Mouse (Mus musculus) adrenal gland, postnatal 25 days (tissue): Measurements from ENCODE around the gene Timm13. TPM values are rescaled to one million over a fixed set of nuclear protein-coding genes. Genes with fewer than 3 reads are reported as not detected.

Experiments used
- DNase-seq: peaks from one replicate; pipeline ENCODE4 v3.0.0; 2021; ENCODE audit warnings: mixed read lengths
- long read RNA-seq: library from polyadenylated mRNA; stranded (forward); transcript quantifications from one replicate; pipeline ENCODE4 v2.0.0, GENCODE M21; 2021
- total RNA-seq: library from RNA; stranded (reverse); gene quantifications from 2 replicates; pipeline ENCODE4 v1.2.3, GENCODE M21; 2021

Timm13 gene
- 188 and 208 TPM in 2 replicates for total RNA-seq
- long read RNA-seq, transcript Timm13-204 (3 exons, 542 nt) = minor isoform, 5 of 146 reads
- long read RNA-seq, transcript Timm13-201 (3 exons, 1,225 nt) = major isoform, 129 of 146 reads
- long read RNA-seq, partial matches to known transcripts = 0 of 146 reads
- long read RNA-seq, other reads (novel, unspliced or antisense) = 6 of 146 reads

- peak; percentile 94 for DNase-seq
Measured at GRCm38 (mm10) chr10:80900318-80901247, at the start of gene Timm13. Timm13 (minus strand) TSS chr10:80900969.

- DNase-seq = no peak
Measured at GRCm38 (mm10) chr10:80950314-80950713, 49.5 kb upstream of the Timm13 start.

- DNase-seq = no peak
Measured at GRCm38 (mm10) chr10:80949081-80949480, 48.3 kb upstream of the Timm13 start.

GRCm38 (mm10) chr10:80948570-80948969 lies 47.8 kb upstream of the Timm13 start:
- DNase-seq = no peak

- peak; percentile 67 for DNase-seq
Measured at GRCm38 (mm10) chr10:80947802-80948201, 47.0 kb upstream of the Timm13 start.

GRCm38 (mm10) chr10:80946684-80947437 lies 46.1 kb upstream of the Timm13 start:
- no peak for DNase-seq

GRCm38 (mm10) chr10:80944231-80944630 lies 43.5 kb upstream of the Timm13 start:
- DNase-seq = no peak

GRCm38 (mm10) chr10:80943701-80944100 lies 42.9 kb upstream of the Timm13 start:
- DNase-seq = no peak

- DNase-seq = no peak
Measured at GRCm38 (mm10) chr10:80942919-80943318, 42.1 kb upstream of the Timm13 start.

DNA sequence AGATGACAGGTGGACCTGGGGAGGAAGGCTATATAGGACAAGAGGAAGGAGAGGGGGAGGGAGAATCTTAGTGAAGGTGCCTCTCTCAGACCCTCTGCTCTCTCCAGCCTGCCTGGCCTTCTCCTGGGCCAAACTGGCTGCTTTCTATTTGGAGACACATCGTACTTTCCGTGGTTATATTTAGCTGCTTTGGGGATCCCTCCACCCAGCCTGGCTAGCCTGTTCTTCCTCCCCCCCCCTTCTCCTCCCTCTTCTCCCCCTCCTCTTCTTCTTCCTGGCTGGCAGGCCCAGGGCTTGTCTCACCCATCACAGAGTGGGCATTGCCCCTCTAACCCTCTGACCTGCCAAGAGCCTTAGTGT lies 40.2 kb upstream of the Timm13 start:
- no peak for DNase-seq

- peak; percentile 66 for DNase-seq
Measured at GRCm38 (mm10) chr10:80940320-80940987, 39.7 kb upstream of the Timm13 start.

- peak; percentile 88 for DNase-seq
Measured at GRCm38 (mm10) chr10:80939671-80940070, 38.9 kb upstream of the Timm13 start.

DNA sequence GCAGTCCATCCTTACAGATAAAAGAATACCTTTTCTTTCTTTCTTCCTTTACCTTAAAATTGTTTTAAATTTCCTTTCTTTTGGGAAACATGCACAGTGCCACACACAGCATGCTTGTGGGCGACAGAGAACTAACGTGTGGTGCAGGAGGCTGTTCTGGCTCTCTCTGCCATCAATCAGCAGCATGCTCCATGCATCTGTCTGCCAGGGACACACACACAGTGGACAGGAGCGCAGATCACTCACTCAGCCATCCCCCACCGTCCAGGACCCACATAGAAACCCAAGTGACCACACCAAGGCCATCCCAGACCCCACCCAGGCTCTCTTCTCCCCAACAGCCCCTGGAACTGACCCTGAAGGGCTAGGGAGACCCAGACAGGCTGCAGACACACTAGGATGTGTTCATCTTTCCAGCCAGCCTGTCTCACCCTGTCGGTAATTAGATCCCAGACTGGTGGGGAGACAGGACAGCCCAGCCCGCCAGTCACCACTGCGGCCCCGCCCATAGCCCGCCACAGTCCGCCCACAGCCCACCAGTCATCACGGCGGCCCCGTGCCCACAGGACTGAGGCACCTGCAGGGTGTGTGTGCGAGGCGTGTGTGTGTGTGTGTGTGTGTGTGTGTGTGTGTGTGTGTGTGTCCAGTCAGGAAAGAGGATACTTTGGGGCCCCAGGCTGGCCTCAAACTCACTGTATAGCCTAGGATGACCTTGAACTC lies 38.2 kb upstream of the Timm13 start:
- DNase-seq = no peak

DNA sequence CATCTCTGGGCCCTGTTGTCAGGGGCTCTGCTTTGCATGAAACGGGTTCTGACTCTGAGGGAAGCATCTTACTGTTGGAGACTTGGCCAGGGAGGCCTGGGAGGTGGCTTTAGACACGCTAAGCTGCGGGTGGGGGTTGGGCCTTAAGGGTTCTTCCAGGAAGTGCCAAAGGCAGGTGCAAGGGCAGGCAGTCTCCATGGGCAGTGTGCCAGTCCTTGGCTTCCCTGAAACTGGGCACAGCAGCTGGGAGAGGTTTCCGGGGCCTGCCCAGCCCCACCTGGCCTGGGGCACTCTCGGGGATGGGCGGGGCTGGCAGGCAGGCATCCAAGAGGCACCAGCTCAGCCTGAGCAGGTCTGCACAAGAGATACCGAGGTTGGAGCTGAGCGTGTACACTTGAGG lies 36.9 kb upstream of the Timm13 start:
- DNase-seq = peak; percentile 55

- DNase-seq = no peak
Measured at GRCm38 (mm10) chr10:80936810-80937164, 36.0 kb upstream of the Timm13 start.

DNA sequence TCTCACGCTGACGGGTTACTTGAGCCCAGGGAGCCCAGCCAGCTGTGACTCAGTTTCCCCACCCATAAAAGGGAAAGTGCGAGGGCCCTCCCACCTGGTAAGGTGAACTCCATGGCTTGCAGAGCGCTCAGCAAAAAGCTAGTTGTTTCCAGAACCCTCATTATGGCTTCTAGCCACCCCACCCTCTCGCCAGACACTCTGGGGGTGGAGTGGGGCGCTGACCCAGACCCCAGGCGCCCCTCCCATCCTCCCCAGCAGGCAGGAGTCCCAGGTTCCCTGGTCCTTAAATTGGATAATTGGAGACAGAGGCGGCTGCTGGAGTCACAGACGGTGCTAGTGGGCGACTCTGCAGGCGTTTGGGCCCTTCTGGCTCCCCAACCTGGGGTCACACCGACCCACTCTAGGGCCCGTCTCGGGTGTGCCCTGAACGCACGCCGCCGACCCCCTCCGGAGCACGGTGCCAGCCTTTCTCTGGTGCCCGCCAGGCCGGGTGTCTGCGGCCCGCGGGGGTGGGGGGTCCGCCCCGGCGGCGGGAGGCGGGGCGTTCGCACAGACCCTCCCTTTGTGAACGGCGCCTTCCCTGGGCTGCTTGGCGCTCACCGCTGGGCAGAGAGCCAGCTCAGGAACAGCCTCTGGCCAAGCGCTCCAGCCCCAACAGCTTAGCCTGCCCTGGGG lies 35.5 kb upstream of the Timm13 start:
- DNase-seq = peak; percentile 79

GRCm38 (mm10) chr10:80935698-80936097 lies 34.9 kb upstream of the Timm13 start:
- no peak for DNase-seq

DNA sequence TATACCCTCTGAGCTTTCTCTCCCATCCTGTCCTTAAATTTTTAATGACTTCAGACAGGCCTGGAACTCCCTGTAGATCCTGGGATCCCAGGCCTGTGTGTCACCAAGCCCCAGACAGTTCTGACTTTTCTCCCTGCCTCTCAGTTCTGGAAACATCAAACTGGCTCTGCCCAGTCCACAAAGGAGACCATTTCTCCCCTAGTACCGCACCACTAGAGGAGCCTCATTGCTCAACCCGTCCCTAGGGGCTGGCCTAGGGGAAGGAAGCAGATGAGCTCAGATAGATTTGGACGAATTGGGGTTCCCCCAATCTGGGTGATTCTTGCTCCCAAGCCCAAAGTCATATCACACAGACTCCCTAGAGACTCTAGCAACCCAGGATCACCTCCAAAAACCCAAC lies 34.5 kb upstream of the Timm13 start:
- no peak for DNase-seq

GRCm38 (mm10) chr10:80934136-80934985 lies 33.6 kb upstream of the Timm13 start:
- DNase-seq = no peak

DNA sequence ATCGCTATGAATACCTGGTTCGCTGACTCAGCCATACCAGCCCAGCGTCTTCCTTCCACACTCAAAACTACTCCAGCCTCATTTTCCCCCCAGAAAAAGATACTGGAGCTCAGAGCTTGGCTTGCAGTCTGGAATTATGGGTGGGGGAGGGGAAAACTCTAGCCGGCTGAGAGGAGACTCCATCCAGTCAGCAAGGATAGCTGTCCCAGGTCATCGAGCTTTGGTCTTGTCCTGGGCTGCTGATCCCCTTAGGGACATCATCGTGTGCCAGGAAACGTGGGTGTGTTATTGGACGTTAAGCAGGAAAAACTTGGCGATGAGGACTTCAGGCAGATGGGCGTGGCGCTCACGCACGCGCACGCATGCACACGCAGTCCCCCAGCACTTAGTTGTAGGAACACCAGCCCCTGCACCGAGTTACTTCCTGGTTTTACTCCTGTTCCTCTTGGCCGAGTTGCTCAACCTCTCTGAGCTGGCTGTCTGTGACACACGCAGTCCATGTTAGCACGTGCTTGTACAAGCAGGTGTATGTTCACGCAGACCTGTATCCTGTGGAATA lies 32.7 kb upstream of the Timm13 start:
- DNase-seq = no peak
